Mouse (Mus musculus): ENCODE data around the gene Rft1. TPM values are rescaled to one million over a fixed set of nuclear protein-coding genes. Genes with fewer than 3 reads are reported as not detected.

Rft1 gene
- polyA plus RNA-seq, 1 experiment = 17.6 TPM

DNA sequence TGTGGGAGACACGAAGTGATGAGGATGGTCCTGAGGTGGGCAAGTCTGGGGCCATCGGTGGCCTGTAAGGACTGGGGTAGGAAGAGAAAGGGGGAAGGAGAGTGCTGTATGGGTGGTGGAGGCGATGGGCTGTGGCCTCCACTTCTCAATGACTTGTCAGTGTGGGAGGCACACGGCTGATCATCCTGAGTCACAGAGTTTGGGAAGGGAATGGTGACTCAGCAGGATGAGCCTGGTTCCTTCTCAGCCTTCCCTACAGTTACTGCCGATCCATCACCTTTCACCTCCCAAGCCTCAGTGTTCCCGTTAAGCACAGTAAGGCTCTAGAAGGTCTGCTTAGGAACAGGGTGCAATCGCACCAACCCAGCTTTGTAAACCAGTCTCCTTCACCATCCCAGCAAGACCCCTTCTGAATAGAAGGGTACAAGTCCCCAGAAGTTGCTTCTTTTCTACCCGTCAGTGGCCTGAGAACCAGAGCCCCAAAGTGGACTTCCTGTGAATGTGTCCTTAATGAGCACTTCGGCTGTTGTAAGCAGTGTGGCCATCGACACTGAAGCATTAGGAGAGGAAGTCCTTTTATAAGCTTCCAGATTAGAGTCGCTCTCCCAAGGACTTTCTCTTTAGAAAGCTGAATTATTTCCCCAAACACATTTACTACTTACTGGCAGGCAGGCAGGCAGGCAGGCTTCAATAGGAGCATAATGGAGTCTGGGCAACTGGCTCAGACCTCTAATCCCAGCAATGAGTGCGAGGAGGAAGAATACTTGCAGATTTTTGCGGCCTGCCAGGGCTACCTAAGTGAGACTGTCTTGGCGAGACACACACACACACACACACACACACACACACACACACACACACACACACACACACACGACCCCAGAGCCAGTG lies 17.2 kb downstream of the Rft1 start:
- H3K4me3 ChIP-seq (ENCODE audit: insufficient read depth, low read depth, low read length) = no peak overlapping the region
- DNase-seq = no peak
- WGBS = 67% methylated on average over 15 of the region's 15 CpGs
- TF ChIP-seq POLR2A (IDR thresholded peaks at IDR 0.05; ENCODE audit: low read depth, low read length) = no peak
- no peak for TF ChIP-seq CTCF (conservative IDR thresholded peaks at IDR 0.05; ENCODE audit: insufficient read depth, insufficient read length, low read depth, low read length)
- no peaks in the 10 kb centered on the region for H3K27me3 ChIP-seq (replicated peaks; ENCODE audit: control insufficient read depth, insufficient read depth, low read length)
- H3K4me1 ChIP-seq (ENCODE audit: control insufficient read depth, insufficient read depth, low read length) = no peaks in the 10 kb centered on the region
- no peak overlapping the region for H3K27ac ChIP-seq (ENCODE audit: insufficient read depth, low read depth, low read length)
- peaks cover 3% of the 10 kb centered on the region for H3K36me3 ChIP-seq (ENCODE audit: control insufficient read depth, insufficient read depth, low read length)

DNA sequence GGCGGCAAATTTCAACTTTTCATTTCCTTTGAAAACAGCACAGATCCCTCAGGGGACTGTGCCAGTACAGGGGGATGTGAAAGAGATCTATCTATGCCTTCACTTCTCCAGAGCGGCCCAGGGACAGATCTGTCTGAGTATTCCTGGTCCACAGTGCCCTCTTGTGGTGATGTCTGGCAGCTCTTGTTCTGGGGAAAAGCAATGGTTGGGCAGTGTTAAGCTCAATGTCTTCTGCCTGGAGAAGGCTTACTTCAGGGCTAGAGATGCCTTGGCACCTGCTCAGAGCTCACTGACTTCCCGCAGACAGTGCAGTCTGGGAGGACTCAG lies 17.8 kb downstream of the Rft1 start:
- TF ChIP-seq POLR2A (IDR thresholded peaks at IDR 0.05; ENCODE audit: low read depth, low read length) = no peak
- TF ChIP-seq CTCF (conservative IDR thresholded peaks at IDR 0.05; ENCODE audit: insufficient read depth, insufficient read length, low read depth, low read length) = peak; percentile 95
- DNase-seq = peak; percentile 89
- Histone ChIP-seq H3K36me3 (ENCODE audit: control insufficient read depth, insufficient read depth, low read length) (peaks cover 1% of the 10 kb centered on the region), H3K27ac (ENCODE audit: insufficient read depth, low read depth, low read length) (no peak overlapping the region), H3K4me3 (ENCODE audit: insufficient read depth, low read depth, low read length) (no peak overlapping the region), H3K27me3 (replicated peaks; ENCODE audit: control insufficient read depth, insufficient read depth, low read length) (no peaks in the 10 kb centered on the region), H3K4me1 (ENCODE audit: control insufficient read depth, insufficient read depth, low read length) (no peaks in the 10 kb centered on the region)
- 7% methylated on average over 3 of the region's 3 CpGs for WGBS

DNA sequence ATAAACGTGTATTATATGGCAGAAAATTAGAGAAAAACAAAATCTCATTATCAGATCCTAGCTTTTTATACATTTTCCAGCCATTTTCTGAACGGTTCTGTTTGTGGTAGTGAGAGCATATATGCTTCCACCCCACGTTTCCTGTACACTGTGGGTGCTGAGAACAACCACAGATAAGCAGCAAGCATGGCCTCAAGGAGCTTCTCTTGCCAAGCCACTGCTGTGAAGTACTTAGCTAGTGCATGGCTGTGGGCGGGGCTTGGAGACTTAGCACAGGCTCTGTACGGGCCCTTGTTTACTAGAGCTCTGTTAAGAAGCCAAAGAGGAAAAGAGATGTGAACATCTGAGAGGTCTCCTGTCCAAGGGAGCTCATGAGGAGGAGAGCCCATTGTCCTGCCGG lies 20.8 kb downstream of the Rft1 start:
- Histone ChIP-seq H3K4me3 (ENCODE audit: insufficient read depth, low read depth, low read length) (no peak overlapping the region), H3K4me1 (ENCODE audit: control insufficient read depth, insufficient read depth, low read length) (no peaks in the 10 kb centered on the region), H3K36me3 (ENCODE audit: control insufficient read depth, insufficient read depth, low read length) (no peaks in the 10 kb centered on the region; the same call in none of the 2 replicates), H3K27ac (ENCODE audit: insufficient read depth, low read depth, low read length) (no peak overlapping the region), H3K27me3 (replicated peaks; ENCODE audit: control insufficient read depth, insufficient read depth, low read length) (no peaks in the 10 kb centered on the region)
- TF ChIP-seq CTCF (conservative IDR thresholded peaks at IDR 0.05; ENCODE audit: insufficient read depth, insufficient read length, low read depth, low read length) (no peak), POLR2A (IDR thresholded peaks at IDR 0.05; ENCODE audit: low read depth, low read length) (no peak)
- no peak for DNase-seq
- WGBS = 79% methylated on average over 6 of the region's 6 CpGs

- no peak overlapping the region for H3K27ac ChIP-seq (ENCODE audit: insufficient read depth, low read depth, low read length)
- WGBS = 72% methylated on average over 3 of the region's 3 CpGs
- H3K4me1 ChIP-seq (ENCODE audit: control insufficient read depth, insufficient read depth, low read length) = no peaks in the 10 kb centered on the region
- no peak for DNase-seq
- H3K27me3 ChIP-seq (replicated peaks; ENCODE audit: control insufficient read depth, insufficient read depth, low read length) = no peaks in the 10 kb centered on the region
- TF ChIP-seq CTCF (conservative IDR thresholded peaks at IDR 0.05; ENCODE audit: insufficient read depth, insufficient read length, low read depth, low read length) = no peak
- no peak for TF ChIP-seq POLR2A (IDR thresholded peaks at IDR 0.05; ENCODE audit: low read depth, low read length)
- H3K36me3 ChIP-seq (ENCODE audit: control insufficient read depth, insufficient read depth, low read length) = peaks cover 3% of the 10 kb centered on the region
- H3K4me3 ChIP-seq (ENCODE audit: insufficient read depth, low read depth, low read length) = no peak overlapping the region
Observed at GRCm38 (mm10) chr14:30682131-30682530, 28.0 kb downstream of the Rft1 start.

DNA sequence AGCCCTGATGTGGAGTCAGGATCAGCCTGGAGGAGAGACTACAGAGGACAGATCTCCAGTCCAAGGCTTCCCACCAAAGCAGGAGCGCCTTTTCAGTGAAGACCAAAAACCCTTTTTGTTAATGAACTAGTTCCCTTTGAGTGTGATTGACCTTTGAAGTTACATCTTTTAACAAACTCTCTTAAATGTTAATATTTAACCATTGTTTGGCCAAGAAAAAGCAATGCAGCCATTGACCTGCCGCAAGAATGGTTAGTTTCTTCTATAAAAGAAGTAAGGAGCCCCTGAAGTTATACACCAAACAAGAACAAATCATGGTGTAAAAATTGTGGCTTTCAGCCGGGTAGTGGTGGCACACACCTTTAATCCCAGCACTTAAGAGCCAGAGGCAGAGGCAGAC lies 36.5 kb downstream of the Rft1 start:
- DNase-seq = peak; percentile 74
- WGBS = 52% methylated on average over 3 of the region's 3 CpGs
- Histone ChIP-seq H3K36me3 (ENCODE audit: control insufficient read depth, insufficient read depth, low read length) (no peaks in the 10 kb centered on the region), H3K27ac (ENCODE audit: insufficient read depth, low read depth, low read length) (peak overlapping the region; percentile 74), H3K4me1 (ENCODE audit: control insufficient read depth, insufficient read depth, low read length) (peaks cover 8% of the 10 kb centered on the region; the same call in 1 of the 2 replicates), H3K27me3 (replicated peaks; ENCODE audit: control insufficient read depth, insufficient read depth, low read length) (no peaks in the 10 kb centered on the region), H3K4me3 (ENCODE audit: insufficient read depth, low read depth, low read length) (no peak overlapping the region)
- TF ChIP-seq CTCF (conservative IDR thresholded peaks at IDR 0.05; ENCODE audit: insufficient read depth, insufficient read length, low read depth, low read length) = no peak
- TF ChIP-seq POLR2A (IDR thresholded peaks at IDR 0.05; ENCODE audit: low read depth, low read length) = no peak

- no peak overlapping the region for H3K4me3 ChIP-seq (ENCODE audit: insufficient read depth, low read depth, low read length)
- DNase-seq = no peak
- no peaks in the 10 kb centered on the region for H3K27me3 ChIP-seq (replicated peaks; ENCODE audit: control insufficient read depth, insufficient read depth, low read length)
- TF ChIP-seq POLR2A (IDR thresholded peaks at IDR 0.05; ENCODE audit: low read depth, low read length) (no peak), CTCF (conservative IDR thresholded peaks at IDR 0.05; ENCODE audit: insufficient read depth, insufficient read length, low read depth, low read length) (no peak)
- H3K4me1 ChIP-seq (ENCODE audit: control insufficient read depth, insufficient read depth, low read length) = peaks cover 8% of the 10 kb centered on the region; the same call in 1 of the 2 replicates
- no peak overlapping the region for H3K27ac ChIP-seq (ENCODE audit: insufficient read depth, low read depth, low read length)
- no peaks in the 10 kb centered on the region for H3K36me3 ChIP-seq (ENCODE audit: control insufficient read depth, insufficient read depth, low read length)
- 83% methylated on average over 6 of the region's 6 CpGs for WGBS
Observed at GRCm38 (mm10) chr14:30692439-30692838, 38.3 kb downstream of the Rft1 start.

GRCm38 (mm10) chr14:30694786-30695185 lies 40.6 kb downstream of the Rft1 start:
- Histone ChIP-seq H3K4me1 (ENCODE audit: control insufficient read depth, insufficient read depth, low read length) (peaks cover 8% of the 10 kb centered on the region; the same call in 1 of the 2 replicates), H3K36me3 (ENCODE audit: control insufficient read depth, insufficient read depth, low read length) (no peaks in the 10 kb centered on the region), H3K4me3 (ENCODE audit: insufficient read depth, low read depth, low read length) (no peak overlapping the region), H3K27me3 (replicated peaks; ENCODE audit: control insufficient read depth, insufficient read depth, low read length) (no peaks in the 10 kb centered on the region), H3K27ac (ENCODE audit: insufficient read depth, low read depth, low read length) (no peak overlapping the region)
- 70% methylated on average over 2 of the region's 2 CpGs for WGBS
- TF ChIP-seq POLR2A (IDR thresholded peaks at IDR 0.05; ENCODE audit: low read depth, low read length) (no peak), CTCF (conservative IDR thresholded peaks at IDR 0.05; ENCODE audit: insufficient read depth, insufficient read length, low read depth, low read length) (no peak)
- DNase-seq = no peak

All from kidney, adult 2 months (tissue).